Mouse (Mus musculus) Patski (cell line): ENCODE measurements around the gene Pappa. TPM values are rescaled to one million over a fixed set of nuclear protein-coding genes. Genes with fewer than 3 reads are reported as not detected.

ENCODE experiments used
- ATAC-seq: fragments of 100-300 bp; one replicate; pipeline ENCODE4 v1.8.0; 2021
- CTCF ChIA-PET: fragments of 350-600 bp; sonication (Branson Sonifier 250); formaldehyde crosslinking; loops from one replicate; lab custom pipeline; 2022; ENCODE audit warnings: inconsistent platforms; lab: Charles Lee
- POLR2A ChIA-PET: fragments of 350-600 bp; sonication (Branson Sonifier 250); formaldehyde crosslinking; loops from one replicate; lab custom pipeline; 2022; ENCODE audit warnings: antibody characterized with exemption, inconsistent platforms; lab: Charles Lee
- DNase-seq: peaks from one replicate; pipeline ENCODE4 v3.0.0-alpha.2; 2011; ENCODE audit warnings: low read depth, low spot score
- H3K27me3 ChIP-seq: fragments of 371-371 bp; one replicate; pipeline ENCODE4 v1.5.1; 2021
- CTCF ChIP-seq: fragments of 100-300 bp; IDR thresholded peaks from one replicate; pipeline ENCODE4 v1.5.1; 2021
- in situ Hi-C: fragments of 300-500 bp; cut with MboI; formaldehyde crosslinking; loops from 3 replicates; pipeline ENCODE4 v1.11.1; 2018; ENCODE audit warnings: low pct_unique_long_range_greater_than_20kb, mixed read lengths
- polyA plus RNA-seq: library from polyadenylated mRNA; unstranded; gene quantifications from one replicate; pipeline ENCODE4 v1.2.3, GENCODE M21; 2021

Gene Pappa
- polyA plus RNA-seq, 1 experiment from 2014 or later = 0.98 TPM

DNA sequence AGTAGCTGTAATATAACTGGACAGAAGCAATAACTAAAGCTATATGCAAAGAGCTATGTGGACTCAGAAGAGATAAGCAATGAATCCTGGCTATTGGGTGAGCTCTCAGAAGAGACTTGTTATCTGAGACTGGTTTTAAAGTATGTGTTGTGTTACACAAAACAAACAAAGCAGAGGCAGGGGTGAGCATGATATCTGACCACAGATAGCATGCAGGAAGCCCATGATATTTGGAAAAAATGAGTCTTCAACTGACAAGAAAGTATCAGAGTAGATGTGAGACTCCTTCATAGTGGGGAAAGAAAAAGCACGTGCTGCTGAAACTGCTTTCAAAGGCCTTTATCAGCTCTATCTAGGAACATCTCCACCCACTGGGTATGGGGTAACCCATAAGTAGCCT, 161.2 kb downstream of the Pappa start:
- no peaks in the 10 kb centered on the region for H3K27me3 ChIP-seq
- in situ Hi-C loops = no loop called here
- ChIA-PET CTCF (no interaction called here), POLR2A (interaction anchor here (0.7 kb wide), 1 partner anchor 125 kb away, joined by 3 read pairs; no protein-coding TSS in a partner anchor)
- no peak for ATAC-seq
- no peak for DNase-seq
- no peak for TF ChIP-seq CTCF

DNA sequence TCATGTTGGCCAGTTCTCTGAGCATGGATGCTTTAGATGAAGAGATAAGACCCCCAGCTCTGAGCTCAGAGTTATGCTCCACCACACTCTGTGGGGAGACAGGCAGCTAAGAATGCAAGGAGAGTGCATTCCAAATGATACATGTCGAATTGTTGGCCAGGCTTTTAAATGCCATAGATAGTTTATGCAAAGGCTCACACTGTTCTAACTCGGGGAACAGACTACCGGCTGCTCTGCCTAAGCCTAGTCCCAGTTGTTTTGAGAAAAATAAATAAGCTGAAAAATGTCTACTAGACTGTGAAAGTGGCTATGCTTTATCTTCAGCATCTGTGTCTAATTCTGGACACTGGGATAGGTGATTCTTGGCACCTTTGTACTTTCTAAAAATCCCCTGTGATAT, 165.3 kb downstream of the Pappa start:
- no peaks in the 10 kb centered on the region for H3K27me3 ChIP-seq
- POLR2A ChIA-PET = no interaction called here
- peak; percentile 41 for DNase-seq
- no peak for TF ChIP-seq CTCF
- CTCF ChIA-PET = interaction anchor here (0.6 kb wide), 1 partner anchor 10 kb away, joined by 3 read pairs; no protein-coding TSS in a partner anchor
- in situ Hi-C loops = no loop called here
- peak; percentile 69 for ATAC-seq

DNA sequence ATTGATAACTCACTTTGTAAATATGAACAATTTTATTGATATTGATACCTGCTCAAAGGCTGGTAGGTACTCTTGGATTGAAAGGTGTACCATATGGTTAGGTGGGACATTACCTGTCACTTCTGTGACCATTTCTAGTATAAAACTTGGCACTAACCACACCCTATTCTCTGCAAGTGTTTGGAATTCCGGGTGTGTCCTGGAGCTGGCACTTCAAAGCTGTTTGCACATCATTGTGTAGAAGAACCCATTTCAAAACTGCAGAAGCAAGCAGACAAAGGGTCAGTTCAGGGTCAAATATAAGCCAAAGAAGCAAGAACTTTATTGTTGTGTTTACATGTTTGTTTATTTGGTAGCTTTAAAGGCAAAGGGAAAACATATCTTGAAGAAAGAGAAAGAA, 171.8 kb downstream of the Pappa start:
- no peak for TF ChIP-seq CTCF
- in situ Hi-C loops = no loop called here
- POLR2A ChIA-PET = no interaction called here
- no peaks in the 10 kb centered on the region for H3K27me3 ChIP-seq
- no peak for ATAC-seq
- DNase-seq = no peak
- CTCF ChIA-PET = no interaction called here

DNA sequence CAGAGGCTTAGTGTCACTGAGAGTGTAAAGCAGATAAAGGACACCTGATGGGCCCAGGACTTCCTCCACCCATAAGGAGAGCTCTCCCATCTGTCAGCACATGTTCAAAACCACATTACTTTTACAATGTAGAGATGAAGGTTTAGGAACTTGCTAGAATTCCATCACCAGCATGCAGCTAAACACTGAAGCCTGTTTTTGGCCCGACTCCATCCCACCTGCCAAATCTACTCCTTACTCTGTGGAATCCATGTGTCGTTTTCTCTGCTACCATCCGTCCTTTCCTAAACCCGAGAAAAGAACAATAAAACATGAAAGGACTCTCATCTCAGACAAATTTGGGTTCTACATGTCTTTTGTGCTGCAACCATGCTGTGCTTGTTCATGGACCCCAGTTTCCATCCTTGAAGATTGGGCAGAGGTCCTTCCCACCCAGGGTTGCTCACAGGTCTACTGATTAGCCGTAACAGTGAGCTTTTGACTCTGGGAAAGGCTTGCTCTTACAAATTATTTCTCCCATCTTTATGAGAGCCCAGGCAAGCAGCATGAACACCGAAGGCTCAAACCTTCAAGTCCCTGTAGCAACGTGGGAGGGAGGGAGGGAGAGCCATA, 172.5 kb downstream of the Pappa start:
- DNase-seq = no peak
- no peaks in the 10 kb centered on the region for H3K27me3 ChIP-seq
- in situ Hi-C loops = no loop called here
- CTCF ChIA-PET = no interaction called here
- no peak for ATAC-seq
- POLR2A ChIA-PET = no interaction called here
- TF ChIP-seq CTCF = no peak

DNA sequence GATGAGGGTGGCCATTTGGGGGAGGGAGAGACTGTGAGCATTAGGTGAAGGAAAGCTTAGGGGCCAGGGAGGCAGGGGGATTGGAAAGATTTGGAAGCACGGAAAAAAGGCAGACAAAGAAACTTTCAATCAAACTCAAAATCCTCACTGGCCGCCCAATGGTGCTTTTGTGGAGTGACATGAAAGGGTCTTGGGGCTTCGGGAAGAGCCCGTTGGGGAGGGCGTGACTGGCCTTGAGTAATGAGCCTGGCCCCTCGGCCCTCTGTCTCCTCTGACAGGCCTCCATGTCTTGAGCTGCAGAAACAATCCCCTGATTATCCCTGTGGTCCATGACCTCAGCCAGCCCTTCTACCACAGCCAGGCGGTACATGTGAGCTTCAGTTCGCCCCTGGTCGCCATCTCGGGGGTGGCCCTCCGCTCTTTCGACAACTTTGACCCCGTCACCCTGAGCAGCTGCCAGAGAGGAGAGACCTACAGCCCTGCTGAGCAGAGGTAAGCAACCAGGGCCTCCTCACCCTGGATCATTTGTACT, 173.1 kb downstream of the Pappa start:
- H3K27me3 ChIP-seq = no peaks in the 10 kb centered on the region
- DNase-seq = no peak
- in situ Hi-C loops = no loop called here
- no peak for TF ChIP-seq CTCF
- ATAC-seq = no peak
- CTCF ChIA-PET = no interaction called here
- POLR2A ChIA-PET = no interaction called here

DNA sequence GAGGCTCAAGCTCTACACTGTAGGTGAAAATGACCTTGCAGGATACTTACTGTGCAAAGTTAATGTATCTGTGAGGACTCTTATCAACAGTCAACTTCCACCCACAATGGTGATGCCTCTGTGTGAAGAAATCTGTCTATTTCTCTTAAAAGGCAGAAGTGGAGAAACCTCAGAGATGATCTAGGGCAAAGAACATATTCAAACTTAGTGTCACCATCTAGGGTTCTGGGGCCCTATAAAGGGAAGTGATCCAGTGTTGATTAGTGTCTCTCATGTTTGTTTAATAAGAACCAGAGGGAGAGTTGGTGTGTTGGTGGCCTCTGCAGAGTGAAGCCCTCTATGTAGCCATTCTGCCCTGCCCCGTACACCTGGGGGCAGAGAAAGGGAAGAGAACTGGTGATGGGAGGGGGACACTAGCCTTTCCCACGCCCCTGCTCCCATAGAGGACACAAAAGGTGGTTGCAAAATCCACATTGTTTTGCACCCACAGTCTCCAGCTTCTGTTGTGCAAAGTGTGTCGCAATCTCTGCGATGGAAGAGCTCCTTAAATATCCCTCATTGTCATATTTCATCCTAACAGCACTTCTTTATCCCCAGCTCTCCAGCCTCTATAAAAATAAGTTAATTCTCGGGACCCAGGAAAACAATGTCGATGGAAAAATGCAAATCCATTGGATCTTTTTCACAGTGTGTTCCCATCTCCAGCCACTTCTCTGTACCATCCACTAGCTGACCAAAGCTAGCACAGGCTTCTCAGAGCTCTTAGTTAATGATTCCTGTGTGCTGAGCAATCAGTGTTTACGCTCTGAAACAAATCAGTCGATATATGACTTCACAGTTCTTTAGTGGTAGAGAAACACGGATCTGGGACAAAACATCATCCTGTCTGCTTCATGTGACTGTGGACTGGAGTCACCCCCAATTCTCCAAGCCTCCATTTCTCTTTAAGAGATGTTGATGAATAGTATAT, 174.5 kb downstream of the Pappa start:
- no peak for ATAC-seq
- no peak for TF ChIP-seq CTCF
- CTCF ChIA-PET = interaction anchor here (2.4 kb wide), 1 partner anchor 10 kb away, joined by 8 read pairs; no protein-coding TSS in a partner anchor
- in situ Hi-C loops = no loop called here
- POLR2A ChIA-PET = no interaction called here
- DNase-seq = no peak
- no peaks in the 10 kb centered on the region for H3K27me3 ChIP-seq

DNA sequence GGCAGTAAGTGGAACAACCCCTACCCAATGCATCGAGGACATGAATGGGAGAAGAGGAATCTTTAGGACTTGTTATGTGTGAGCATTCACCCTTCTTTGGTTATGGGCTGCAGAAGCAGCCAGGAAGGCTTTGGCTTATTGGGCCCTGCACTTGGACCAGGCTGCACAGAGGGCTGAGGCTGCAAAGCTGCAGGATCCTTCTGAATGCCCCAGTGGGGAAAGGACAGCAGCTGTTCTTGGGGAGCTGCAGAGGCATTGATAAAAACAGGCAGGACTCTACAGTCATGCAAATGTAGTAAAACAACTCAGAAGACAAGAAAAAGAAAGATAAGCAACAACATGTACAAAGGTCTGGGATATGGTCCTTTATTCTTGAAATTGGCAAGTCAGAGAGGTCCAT, 175.4 kb downstream of the Pappa start:
- in situ Hi-C loops = no loop called here
- ATAC-seq (no peak), DNase-seq (no peak)
- ChIA-PET CTCF (interaction anchor here (2.4 kb wide), 1 partner anchor 9 kb away, joined by 8 read pairs; no protein-coding TSS in a partner anchor), POLR2A (interaction anchor here (0.6 kb wide), 1 partner anchor 1536 kb away, joined by 4 read pairs; no protein-coding TSS in a partner anchor)
- H3K27me3 ChIP-seq = no peaks in the 10 kb centered on the region
- no peak for TF ChIP-seq CTCF

DNA sequence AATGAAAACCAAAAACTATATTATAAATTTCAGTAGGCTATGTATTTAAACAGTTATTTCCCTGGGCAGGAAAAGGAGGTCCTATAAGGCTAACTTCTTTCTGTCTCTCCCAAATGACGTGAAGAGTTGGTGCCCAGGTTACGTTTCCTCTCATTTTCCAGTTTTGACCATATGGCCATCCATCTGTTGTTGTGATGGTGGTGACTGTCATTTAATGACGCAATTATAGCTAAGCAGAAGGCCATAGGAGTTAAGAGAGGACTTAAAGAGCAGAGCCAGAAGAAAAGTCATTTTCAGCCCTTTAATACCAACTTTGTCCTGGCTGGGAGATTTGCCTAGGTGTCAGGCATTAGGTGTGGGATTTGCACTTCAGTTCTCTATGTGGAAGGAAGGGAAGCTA, 176.5 kb downstream of the Pappa start:
- ATAC-seq (no peak), DNase-seq (no peak)
- POLR2A ChIA-PET = no interaction called here
- CTCF ChIA-PET = no interaction called here
- H3K27me3 ChIP-seq = no peaks in the 10 kb centered on the region
- TF ChIP-seq CTCF = no peak
- in situ Hi-C loops = no loop called here

DNA sequence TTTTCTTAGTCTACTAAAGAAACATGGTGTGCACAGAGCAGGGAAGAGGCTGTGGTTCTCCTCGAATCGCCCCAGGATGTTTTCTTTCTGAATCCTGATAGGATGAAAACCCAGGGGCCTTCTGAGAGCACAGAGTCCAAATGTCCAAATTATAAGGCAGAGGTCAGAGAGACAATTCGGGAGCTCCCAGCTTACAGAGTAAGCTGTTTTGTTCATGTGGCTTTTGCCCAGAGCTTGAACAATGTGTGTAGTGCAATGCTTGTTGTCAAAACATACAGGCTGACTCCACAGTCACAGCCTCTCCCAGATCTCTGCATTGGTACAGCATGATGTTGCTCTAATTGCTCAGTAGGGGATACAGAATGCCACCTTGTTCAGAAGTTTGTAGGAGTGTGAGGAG, 178.7 kb downstream of the Pappa start:
- in situ Hi-C loops = no loop called here
- ATAC-seq (no peak), DNase-seq (no peak)
- CTCF ChIA-PET = no interaction called here
- no peak for TF ChIP-seq CTCF
- POLR2A ChIA-PET = interaction anchor here (0.7 kb wide), 1 partner anchor 163 kb away, joined by 3 read pairs; no protein-coding TSS in a partner anchor
- no peaks in the 10 kb centered on the region for H3K27me3 ChIP-seq

DNA sequence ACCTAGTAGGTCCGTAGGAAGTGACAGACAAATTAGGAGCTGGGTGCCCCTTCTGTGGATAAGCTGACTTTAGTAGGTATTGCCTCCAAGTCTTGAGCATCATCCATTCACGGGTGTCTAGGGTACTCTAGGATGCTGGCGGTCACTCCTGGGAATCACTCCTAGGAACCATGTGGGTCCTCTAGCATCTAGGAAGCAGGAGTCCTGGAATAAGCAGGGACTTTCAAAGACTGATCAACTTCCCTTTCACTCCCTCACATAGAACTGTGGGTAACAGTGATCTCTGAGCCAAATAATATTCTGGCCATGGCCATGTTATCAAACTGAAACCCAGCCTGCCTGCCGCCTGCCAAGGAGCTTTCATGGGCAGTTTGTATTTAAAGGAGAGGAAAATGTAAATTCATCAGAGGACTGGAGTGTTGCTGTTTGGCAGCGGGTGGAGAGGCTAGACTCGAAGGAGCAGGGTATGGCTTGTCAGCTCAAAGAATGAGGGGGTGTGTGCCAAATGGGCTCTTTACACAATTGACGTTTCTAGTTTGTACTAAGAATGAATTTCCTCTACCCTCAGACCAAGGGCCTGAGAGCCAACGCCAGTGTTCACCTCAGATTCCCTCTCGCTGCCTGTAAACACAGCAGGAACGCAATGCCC, 194.0 kb downstream of the Pappa start:
- DNase-seq (no peak), ATAC-seq (no peak)
- H3K27me3 ChIP-seq = no peaks in the 10 kb centered on the region
- TF ChIP-seq CTCF = no peak
- ChIA-PET POLR2A (no interaction called here), CTCF (interaction anchor here (1.0 kb wide), 1 partner anchor 44 kb away, joined by 3 read pairs; no protein-coding TSS in a partner anchor)
- in situ Hi-C loops = no loop called here
